Mouse (Mus musculus) heart, embryonic 10.5 days (tissue): ENCODE measurements around the gene Atp7a. TPM values are rescaled to one million over a fixed set of nuclear protein-coding genes. Genes with fewer than 3 reads are reported as not detected.
A peak's percentile ranks its signal among the peaks of the same experiment; 100 is the strongest.

Experiments used
- DNase-seq: peaks from one replicate; pipeline ENCODE4 v3.0.0-alpha.2; 2017; ENCODE audit warnings: low spot score
- H3K27ac ChIP-seq: fragments of 300-500 bp; sonication (generic); 2 replicates; pipeline ENCODE4 v1.5.1; 2016; ENCODE audit warnings: mild to moderate bottlenecking
- H3K27me3 ChIP-seq: fragments of 300-500 bp; sonication (generic); 2 replicates; pipeline ENCODE4 v1.6.1; 2016; ENCODE audit warnings: mild to moderate bottlenecking; ENCODE audit not compliant: poor library complexity, insufficient read depth, severe bottlenecking
- H3K36me3 ChIP-seq: fragments of 300-500 bp; sonication (generic); 2 replicates; pipeline ENCODE4 v1.6.1; 2016; ENCODE audit warnings: mild to moderate bottlenecking, moderate library complexity
- H3K4me1 ChIP-seq: fragments of 300-500 bp; sonication (generic); 2 replicates; pipeline ENCODE4 v1.6.1; 2016; ENCODE audit warnings: mild to moderate bottlenecking
- H3K4me3 ChIP-seq: fragments of 300-500 bp; sonication (generic); 2 replicates; pipeline ENCODE4 v1.5.1; 2016; ENCODE audit warnings: mild to moderate bottlenecking, moderate library complexity
- H3K9me3 ChIP-seq: fragments of 300-500 bp; sonication (generic); 2 replicates; pipeline ENCODE4 v1.6.1; 2016; ENCODE audit warnings: mild to moderate bottlenecking, moderate library complexity
- WGBS: fragments of 180-500 bp; shearing (Covaris S2); methylation state at CpG from one replicate; pipeline ENCODE4 v1.1.7; 2016; 5-methylcytosine and 5-hydroxymethylcytosine counted together
- polyA plus RNA-seq: library from polyadenylated mRNA; unstranded; fragments of >200 nt; fragmentation: Nextera tagmentation; extraction: Ambion mirVana; gene quantifications from 2 replicates; pipeline ENCODE4 v1.2.1, GENCODE M21; 2016

The Atp7a gene
- polyA plus RNA-seq, 1 experiment from 2014 or later = 24.0 TPM

GRCm38 (mm10) chrX:106105464-106105863 lies 78.4 kb downstream of the Atp7a start:
- DNase-seq = no peak
- H3K9me3 ChIP-seq = no peaks in the 10 kb centered on the region
- 58% methylated on average over 2 of the region's 2 CpGs for WGBS
- H3K36me3 ChIP-seq = peaks cover 8% of the 10 kb centered on the region
- no peaks in the 10 kb centered on the region for H3K4me1 ChIP-seq
- H3K4me3 ChIP-seq = no peak overlapping the region
- no peaks in the 10 kb centered on the region for H3K27me3 ChIP-seq
- H3K27ac ChIP-seq = no peak overlapping the region

DNA sequence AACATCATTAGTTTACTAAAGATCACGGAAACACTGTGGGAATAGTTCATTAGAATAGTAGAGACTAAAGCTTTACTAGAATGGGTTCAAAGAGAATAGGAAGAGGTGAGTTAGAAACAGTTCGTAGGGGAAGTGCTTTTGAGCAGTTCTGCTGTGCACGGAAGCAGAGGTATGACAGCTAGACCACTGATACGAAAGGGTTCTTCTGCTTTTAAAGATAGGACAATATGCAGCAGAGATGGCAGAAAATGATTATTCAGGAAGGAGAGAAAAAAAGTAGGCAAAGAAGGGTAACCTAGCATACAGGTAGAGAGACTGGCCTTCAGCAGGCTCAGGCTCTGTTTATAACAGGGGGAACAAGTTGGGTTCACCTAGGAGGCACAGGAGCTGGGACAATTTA lies 86.8 kb downstream of the Atp7a start:
- no peak overlapping the region for H3K27ac ChIP-seq
- H3K27me3 ChIP-seq = no peaks in the 10 kb centered on the region
- WGBS = 83% methylated on average over 4 of the region's 4 CpGs
- H3K4me1 ChIP-seq = no peaks in the 10 kb centered on the region
- no peaks in the 10 kb centered on the region for H3K9me3 ChIP-seq
- no peak overlapping the region for H3K4me3 ChIP-seq
- no peak for DNase-seq
- H3K36me3 ChIP-seq = peaks cover 11% of the 10 kb centered on the region

DNA sequence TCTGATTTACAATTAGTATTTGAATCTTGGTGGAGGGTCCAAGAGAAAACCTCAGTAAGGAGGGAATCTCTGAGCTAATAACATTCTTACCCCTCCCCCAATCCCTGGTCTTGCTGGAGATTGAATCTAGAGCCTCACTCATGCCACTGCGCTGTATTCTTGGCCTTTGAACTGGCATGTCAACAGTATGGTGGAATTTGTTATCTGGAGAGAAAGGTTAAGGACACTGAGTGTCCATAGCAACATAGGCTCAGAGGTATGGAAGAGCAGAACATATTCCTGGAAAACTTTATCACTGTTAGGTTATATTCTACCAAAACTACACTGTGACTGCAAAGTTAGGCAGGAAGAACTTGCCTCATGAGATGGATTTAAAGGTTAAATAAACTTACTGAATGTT lies 87.6 kb downstream of the Atp7a start:
- peaks cover 14% of the 10 kb centered on the region for H3K36me3 ChIP-seq
- no peaks in the 10 kb centered on the region for H3K27me3 ChIP-seq
- no peak overlapping the region for H3K4me3 ChIP-seq
- H3K27ac ChIP-seq = no peak overlapping the region
- H3K4me1 ChIP-seq = no peaks in the 10 kb centered on the region
- 70% methylated on average over 1 of the region's 1 CpGs for WGBS
- DNase-seq = no peak
- H3K9me3 ChIP-seq = no peaks in the 10 kb centered on the region

DNA sequence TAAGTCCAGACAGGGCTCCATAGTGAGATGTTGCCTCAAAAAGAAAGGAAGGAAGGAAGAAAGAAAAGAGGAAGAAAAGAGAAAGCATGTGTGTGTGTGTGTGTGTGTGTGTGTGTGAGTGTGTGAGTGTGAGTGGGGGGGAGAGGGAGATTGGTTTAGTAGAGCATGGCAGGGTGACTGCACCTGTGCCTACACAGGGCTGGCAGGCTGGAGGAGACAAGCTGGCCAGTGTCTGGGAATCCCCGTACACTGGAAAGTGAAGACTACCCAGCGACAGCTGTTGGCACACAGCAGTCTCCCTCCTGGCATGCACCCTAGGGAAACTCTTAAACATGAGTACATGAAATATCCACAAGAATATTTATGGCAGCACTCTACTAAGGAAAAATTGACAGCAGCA lies 95.7 kb downstream of the Atp7a start:
- H3K4me1 ChIP-seq = no peaks in the 10 kb centered on the region
- H3K27ac ChIP-seq = no peak overlapping the region
- no peaks in the 10 kb centered on the region for H3K27me3 ChIP-seq
- H3K9me3 ChIP-seq = no peaks in the 10 kb centered on the region
- peaks cover 13% of the 10 kb centered on the region; the same call in 1 of the 2 replicates for H3K36me3 ChIP-seq
- whole genome bisulfite sequencing = 91% methylated on average over 2 of the region's 2 CpGs
- DNase-seq = no peak
- no peak overlapping the region for H3K4me3 ChIP-seq

DNA sequence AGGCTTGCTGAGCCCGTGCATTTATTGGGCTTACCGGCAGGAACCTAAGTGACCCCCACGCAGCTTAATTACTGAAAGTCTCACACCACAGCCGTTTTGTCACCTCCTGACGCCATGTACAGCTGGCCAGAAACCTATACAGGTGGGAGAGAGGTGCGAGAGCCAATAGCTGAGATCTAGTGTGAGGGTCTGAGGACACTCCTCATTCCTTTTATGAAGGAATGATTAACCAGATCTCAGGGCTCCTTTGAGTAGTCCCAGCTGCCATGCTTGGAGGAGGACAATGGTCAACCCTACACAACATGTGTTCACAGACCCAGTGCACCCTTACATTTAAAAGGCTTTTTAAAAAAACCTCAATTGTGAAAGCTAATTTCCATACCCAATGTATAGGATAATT lies 101.2 kb downstream of the Atp7a start:
- no peak overlapping the region for H3K4me3 ChIP-seq
- no peaks in the 10 kb centered on the region for H3K27me3 ChIP-seq
- H3K36me3 ChIP-seq = peaks cover 2% of the 10 kb centered on the region; the same call in 1 of the 2 replicates
- no peak overlapping the region for H3K27ac ChIP-seq
- no peaks in the 10 kb centered on the region for H3K4me1 ChIP-seq
- no peaks in the 10 kb centered on the region for H3K9me3 ChIP-seq
- WGBS = 79% methylated on average over 6 of the region's 6 CpGs
- no peak for DNase-seq

DNA sequence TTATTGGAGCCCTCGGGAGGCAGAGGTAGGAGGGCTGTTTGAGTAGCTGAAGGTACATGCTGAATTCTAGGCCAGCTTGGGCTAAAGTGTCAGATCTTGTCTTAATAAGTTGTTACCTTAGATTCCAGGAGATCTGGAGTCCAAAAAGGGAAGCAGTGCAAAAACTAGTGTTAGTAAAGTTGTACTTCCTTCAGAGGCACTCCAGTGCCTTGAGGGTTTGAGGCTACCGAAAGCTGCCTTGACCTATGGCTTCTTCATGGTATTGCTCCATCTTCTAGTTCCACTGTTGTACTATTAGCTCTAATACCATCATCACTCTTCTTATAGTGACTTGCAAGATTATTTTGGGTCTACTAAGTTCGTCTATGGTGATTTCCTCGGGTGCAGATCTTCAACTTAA lies 102.8 kb downstream of the Atp7a start:
- Histone ChIP-seq H3K27ac (no peak overlapping the region), H3K9me3 (no peaks in the 10 kb centered on the region), H3K4me3 (no peak overlapping the region), H3K27me3 (no peaks in the 10 kb centered on the region), H3K4me1 (no peaks in the 10 kb centered on the region), H3K36me3 (peaks cover 2% of the 10 kb centered on the region; the same call in 1 of the 2 replicates)
- WGBS = 84% methylated on average over 4 of the region's 4 CpGs
- DNase-seq = no peak

DNA sequence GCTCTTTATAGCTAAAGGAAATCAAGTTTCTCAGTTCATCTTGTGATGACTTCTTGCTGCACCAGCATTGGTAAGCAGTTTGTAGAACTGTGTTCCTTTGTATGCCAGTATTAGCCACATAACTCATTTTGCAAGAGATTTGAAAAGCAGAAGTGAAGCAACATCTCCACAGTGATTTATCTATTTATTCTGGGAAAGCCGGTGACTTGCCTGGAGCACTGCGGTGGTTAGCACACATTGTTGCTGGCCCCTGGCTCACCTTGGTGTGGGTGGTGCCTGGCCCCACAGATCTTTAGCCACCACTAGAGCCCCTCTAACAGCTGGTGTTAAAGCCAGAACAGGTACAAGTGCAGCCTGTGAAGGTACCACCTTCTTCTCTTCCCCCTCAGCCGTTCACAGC lies 107.8 kb downstream of the Atp7a start:
- H3K9me3 ChIP-seq = no peaks in the 10 kb centered on the region
- H3K36me3 ChIP-seq = no peaks in the 10 kb centered on the region
- H3K4me3 ChIP-seq = no peak overlapping the region
- 0 out of 2 replicates have a peak, but pooled peaks cover 5% of the 10 kb centered on the region for H3K4me1 ChIP-seq
- WGBS = 81% methylated on average over 3 of the region's 3 CpGs
- H3K27ac ChIP-seq = no peak overlapping the region
- H3K27me3 ChIP-seq = 0 out of 2 replicates have a peak, but pooled peaks cover 3% of the 10 kb centered on the region
- no peak for DNase-seq

GRCm38 (mm10) chrX:106135484-106135883 lies 108.4 kb downstream of the Atp7a start:
- Histone ChIP-seq H3K4me1 (0 out of 2 replicates have a peak, but pooled peaks cover 5% of the 10 kb centered on the region), H3K36me3 (no peaks in the 10 kb centered on the region), H3K4me3 (no peak overlapping the region), H3K27me3 (0 out of 2 replicates have a peak, but pooled peaks cover 3% of the 10 kb centered on the region), H3K9me3 (no peaks in the 10 kb centered on the region), H3K27ac (no peak overlapping the region)
- WGBS = 78% methylated on average over 4 of the region's 4 CpGs
- DNase-seq = no peak

DNA sequence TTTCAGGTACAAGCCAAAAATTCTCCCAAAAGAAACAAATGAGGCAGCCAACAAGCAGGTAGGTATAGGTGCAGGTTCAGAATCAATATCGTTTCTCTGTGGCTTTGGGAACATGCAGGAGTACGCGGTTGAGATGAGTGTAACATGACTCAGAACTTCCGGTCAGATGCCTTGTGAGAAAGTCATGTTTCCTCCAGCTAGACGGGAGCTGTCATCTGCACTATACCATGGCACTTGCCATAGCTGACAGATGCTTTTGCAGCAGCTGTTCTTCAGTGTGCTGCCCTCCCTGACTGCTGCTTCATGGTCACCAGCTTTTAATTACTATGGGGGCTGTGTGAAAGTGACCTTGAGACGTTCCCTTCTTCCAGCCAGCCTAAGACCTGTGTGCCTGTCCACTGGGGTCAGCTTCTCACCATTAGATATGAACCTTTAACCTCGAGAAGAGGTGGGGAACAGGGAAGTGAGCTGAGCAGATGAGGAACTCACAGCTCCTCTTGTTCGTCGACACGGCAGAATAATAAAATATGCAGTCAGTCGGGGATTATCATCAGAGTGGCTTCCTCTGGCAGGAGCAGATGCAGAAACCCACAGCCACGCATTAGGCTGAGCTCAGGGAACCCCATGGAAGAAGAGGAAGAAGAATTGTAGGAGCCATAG lies 109.0 kb downstream of the Atp7a start:
- H3K4me3 ChIP-seq = no peak overlapping the region
- H3K27ac ChIP-seq = peak overlapping the region; percentile 47; the same call in 1 of the 2 replicates
- 60% methylated on average over 12 of the region's 12 CpGs for WGBS
- no peak for DNase-seq
- no peaks in the 10 kb centered on the region for H3K36me3 ChIP-seq
- no peaks in the 10 kb centered on the region for H3K9me3 ChIP-seq
- 0 out of 2 replicates have a peak, but pooled peaks cover 5% of the 10 kb centered on the region for H3K4me1 ChIP-seq
- 0 out of 2 replicates have a peak, but pooled peaks cover 3% of the 10 kb centered on the region for H3K27me3 ChIP-seq

GRCm38 (mm10) chrX:106139309-106140070 lies 112.4 kb downstream of the Atp7a start:
- no peak for DNase-seq
- Histone ChIP-seq H3K4me3 (no peak overlapping the region), H3K27ac (no peak overlapping the region), H3K4me1 (0 out of 2 replicates have a peak, but pooled peaks cover 5% of the 10 kb centered on the region), H3K27me3 (0 out of 2 replicates have a peak, but pooled peaks cover 3% of the 10 kb centered on the region), H3K9me3 (no peaks in the 10 kb centered on the region), H3K36me3 (no peaks in the 10 kb centered on the region)
- 82% methylated on average over 13 of the region's 13 CpGs for WGBS

- Histone ChIP-seq H3K4me1 (no peaks in the 10 kb centered on the region), H3K36me3 (no peaks in the 10 kb centered on the region), H3K4me3 (no peak within 1 kb of the TSS), H3K27me3 (no peaks in the 10 kb centered on the region), H3K9me3 (no peaks in the 10 kb centered on the region), H3K27ac (no peak within 1 kb of the TSS)
- DNase-seq = no peak
- 80% methylated on average over 6 of the region's 6 CpGs for WGBS
Measured at GRCm38 (mm10) chrX:106142936-106143335, 115.9 kb downstream of the Atp7a start, which contains the start of gene Tlr13. Gene Tlr13 (plus strand): TSS chrX:106143204.

GRCm38 (mm10) chrX:106148185-106148584 lies 121.1 kb downstream of the Atp7a start:
- no peak overlapping the region for H3K27ac ChIP-seq
- H3K4me3 ChIP-seq = no peak overlapping the region
- H3K27me3 ChIP-seq = no peaks in the 10 kb centered on the region; the same call in 1 of the 2 replicates

DNA sequence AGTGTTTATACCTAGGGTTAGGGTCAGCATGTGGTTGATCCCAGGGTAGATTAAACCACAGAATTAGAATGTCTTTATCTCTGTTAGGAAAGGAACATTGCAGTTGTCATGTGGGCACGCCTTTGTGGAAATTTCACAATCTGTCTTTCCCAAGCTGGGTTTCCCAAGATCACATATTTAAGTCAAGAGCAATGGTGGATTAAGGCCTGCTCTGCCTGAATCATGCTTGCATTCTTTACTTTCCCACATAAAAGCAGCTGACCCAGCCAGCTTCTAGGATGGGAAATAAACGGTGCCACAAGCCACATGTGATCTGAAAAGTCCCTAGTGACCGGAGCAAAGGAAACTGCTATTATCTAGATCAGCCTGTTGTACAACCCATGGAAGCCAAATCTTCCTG lies 122.4 kb downstream of the Atp7a start:
- no peak for DNase-seq
- Histone ChIP-seq H3K36me3 (no peaks in the 10 kb centered on the region), H3K9me3 (no peaks in the 10 kb centered on the region), H3K27me3 (no peaks in the 10 kb centered on the region; the same call in 1 of the 2 replicates), H3K27ac (no peak overlapping the region), H3K4me1 (0 out of 2 replicates have a peak, but pooled peaks cover 3% of the 10 kb centered on the region), H3K4me3 (no peak overlapping the region)
- 83% methylated on average over 3 of the region's 3 CpGs for WGBS

More at GRCm38 (mm10) chrX:106148185-106148584, 121.1 kb downstream of the Atp7a start:
- DNase-seq = no peak
- H3K36me3 ChIP-seq = no peaks in the 10 kb centered on the region
- H3K9me3 ChIP-seq = no peaks in the 10 kb centered on the region
- no peaks in the 10 kb centered on the region for H3K4me1 ChIP-seq
- 71% methylated on average over 1 of the region's 1 CpGs for WGBS
